15 mouse cellular contexts compared by ENCODE assay signal in the genomic region with DNA sequence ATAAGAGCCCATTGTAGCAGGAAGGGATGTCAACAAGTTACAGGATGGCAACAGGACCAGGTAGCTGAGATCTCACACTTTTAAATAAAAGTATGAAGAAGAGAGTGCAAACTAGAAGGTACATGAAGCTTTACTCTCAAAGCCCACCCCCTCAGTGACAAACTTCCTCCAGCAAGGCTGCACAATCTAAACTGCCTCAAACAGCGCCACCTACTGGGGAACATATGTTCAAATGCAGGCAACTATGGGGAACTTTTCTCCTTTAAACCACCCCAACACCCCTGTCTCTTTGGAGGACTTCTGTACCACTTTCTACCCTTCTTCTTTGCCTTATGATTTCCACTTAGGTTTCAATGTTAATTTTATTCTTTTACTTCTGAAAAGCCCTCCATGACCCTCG. TPM values are rescaled to one million over a fixed set of nuclear protein-coding genes. Genes with fewer than 3 reads are reported as not detected.
DNase-seq lines count a peak whose midpoint lies in the region; ATAC-seq and TF ChIP-seq lines count a peak whose summit lies in the region.
"Had no signal": no experiment of that assay in that cellular context is flagged by ENCODE, and none has a peak within 500 bp of the region (broad histone marks: within the 10 kb centered on the region; RNA-seq: fewer than 3 reads in every experiment).

No protein-coding gene starts in this region.

- no peaks in the 10 kb centered on the region for H3K27me3 ChIP-seq in G1E (ENCODE audit: insufficient read depth, low read length)
- H3K27me3 ChIP-seq: lung, embryonic 15.5 days; neural tube, embryonic 15.5 days; stomach, embryonic 15.5 days had no signal

- DNase-seq in CD4-positive, CD25-positive, alpha-beta regulatory T cell, adult 2 months (ENCODE audit: low read depth, low spot score), result peak; percentile 37
- DNase-seq in left cerebral cortex, adult 2 months (ENCODE audit: extremely low spot score in 1 of 2, low spot score in 2 of 2), result no peak
- DNase-seq in left cerebral cortex, postnatal 36 days (ENCODE audit: low spot score in 2 of 2), result no peak
- DNase-seq in G1E (ENCODE audit: low spot score), result no peak
- no peak for DNase-seq in cerebellum, postnatal 36 days
- no peak for DNase-seq in lung, postnatal 10 days
- DNase-seq: cerebellum, adult 11-12 months; kidney, adult 11 months; thymus, postnatal 14 days had no signal

- no peaks in the 10 kb centered on the region for H3K9me3 ChIP-seq in G1E (replicated peaks)
- H3K9me3 ChIP-seq: forebrain, embryonic 10.5 days; lung, embryonic 15.5 days; neural tube, embryonic 15.5 days; stomach, embryonic 15.5 days had no signal

- H3K36me3 ChIP-seq in G1E (replicated peaks), result no peaks in the 10 kb centered on the region
- H3K36me3 ChIP-seq: forebrain, embryonic 10.5 days; lung, embryonic 15.5 days; neural tube, embryonic 15.5 days; stomach, embryonic 15.5 days had no signal

- intact Hi-C loops in left cerebral cortex, adult 2 months (cut with DNase I), result no loop called here
- intact Hi-C loops in left cerebral cortex, postnatal 36 days (cut with DNase I), result no loop called here

- H3K4me3 ChIP-seq in left cerebral cortex, adult 2 months, result no peak overlapping the region
- H3K4me3 ChIP-seq in G1E (ENCODE audit: low read depth, low read length), result no peak overlapping the region
- H3K4me3 ChIP-seq: forebrain, embryonic 10.5 days; lung, embryonic 15.5 days; neural tube, embryonic 15.5 days; stomach, embryonic 15.5 days had no signal

- peaks cover 6% of the 10 kb centered on the region for H3K4me1 ChIP-seq in G1E (ENCODE audit: insufficient read depth, low read depth, low read length)
- H3K4me1 ChIP-seq: lung, embryonic 15.5 days; neural tube, embryonic 15.5 days; stomach, embryonic 15.5 days had no signal

- TF ChIP-seq CTCF in left cerebral cortex, adult 2 months (IDR thresholded peaks at IDR 0.05), result peak; percentile 24
- 0 out of 2 replicates have a peak, but pooled peaks have one; percentile 18 for TF ChIP-seq CTCF in G1E (IDR thresholded peaks at IDR 0.05; ENCODE audit: low read depth, low read length)

- no peak overlapping the region for H3K27ac ChIP-seq in left cerebral cortex, adult 2 months
- H3K27ac ChIP-seq: forebrain, embryonic 10.5 days; lung, embryonic 15.5 days; neural tube, embryonic 15.5 days; stomach, embryonic 15.5 days had no signal

- ATAC-seq in CD4-positive, CD25-positive, alpha-beta regulatory T cell, adult 4 months, result no peak
- ATAC-seq in G1E (ENCODE audit: extremely low read depth, insufficient number of reproducible peaks, low FRiP score, poor library complexity, severe bottlenecking), result no peak
- peak; percentile 54; the same call in 1 of the 2 replicates for ATAC-seq in megakaryocyte progenitor cell, adult 5-6 weeks (replicated peaks; ENCODE audit: poor library complexity)

RNA-seq across cellular contexts. Expression of a gene that starts 16.5 kb away (rescaled TPM):
- polyA plus RNA-seq in CD4-positive, CD25-positive, alpha-beta regulatory T cell, adult 4 months (2017; shearing (Covaris generic)), result under 1 TPM in 1 of 2 experiments, not detected in 1; 0.27 TPM
- 1 to 10 TPM; 4.0 to 4.2 TPM for total RNA-seq in left cerebral cortex, adult 2 months (2021)
- 1 to 10 TPM; 4.3 to 4.5 TPM for total RNA-seq in left cerebral cortex, postnatal 36 days (2021)
- not detected in 2 replicates for total RNA-seq in G1E (2014; fragmentation: Nextera tagmentation)
- 0.23 TPM in 1 of 2 replicates, not detected in the other for total RNA-seq in G1E (2017)
- not detected in 2 replicates for polyA plus RNA-seq in G1E (2012)
- 0.25 and 2.0 TPM in 2 replicates for total RNA-seq in megakaryocyte progenitor cell, adult 5-6 weeks (2015)
- total RNA-seq in megakaryocyte progenitor cell, adult 5-6 weeks (2017), result 0.21 and 0.30 TPM in 2 replicates
